Mouse (Mus musculus) C2C12 (cell line): ENCODE measurements around the gene Rorb.

Experiments
- CEBPB ChIP-seq: IDR thresholded peaks from one replicate; pipeline ENCODE4 v1.6.1; 2011; ENCODE audit warnings: low read depth, mild to moderate bottlenecking, control low read depth, moderate library complexity
- CTCF ChIP-seq: IDR thresholded peaks from one replicate; pipeline ENCODE4 v1.5.1; 2011; ENCODE audit not compliant: control insufficient read depth, insufficient read depth, insufficient read length
- FOSL1 ChIP-seq: IDR thresholded peaks from one replicate; pipeline ENCODE4 v1.8.0; 2011; ENCODE audit warnings: mild to moderate bottlenecking, low read length; ENCODE audit not compliant: poor library complexity, insufficient read depth, severe bottlenecking
- MYOD1 ChIP-seq: IDR thresholded peaks from one replicate; pipeline ENCODE4 v1.6.1; 2011; ENCODE audit warnings: low read depth; ENCODE audit not compliant: control insufficient read depth, insufficient read length

- no peak for TF ChIP-seq CTCF
- no peak for TF ChIP-seq CEBPB
- no peak for TF ChIP-seq FOSL1
- no peak for TF ChIP-seq MYOD1
These were observed 105.9 kb downstream of the Rorb start for GRCm38 (mm10) chr19:19005144-19005543.
